Mouse (Mus musculus) liver, embryonic 14.5 days (tissue): ENCODE results near the gene Clns1a.

Experiments
- CTCF ChIP-seq: IDR thresholded peaks from 2 replicates; pipeline ENCODE4 v1.5.1; 2016; ENCODE audit warnings: antibody characterized with exemption, low read depth, control low read depth
- EP300 ChIP-seq: IDR thresholded peaks from 2 replicates; pipeline ENCODE4 v1.6.1; 2016; ENCODE audit warnings: antibody characterized with exemption, low read depth

- TF ChIP-seq CTCF (no peak), EP300 (no peak)
Observed at GRCm38 (mm10) chr7:97730427-97730826, 34.0 kb downstream of the Clns1a start.
